Mouse (Mus musculus): ENCODE results near the gene Tnfrsf1b.

Tnfrsf1b gene

DNA sequence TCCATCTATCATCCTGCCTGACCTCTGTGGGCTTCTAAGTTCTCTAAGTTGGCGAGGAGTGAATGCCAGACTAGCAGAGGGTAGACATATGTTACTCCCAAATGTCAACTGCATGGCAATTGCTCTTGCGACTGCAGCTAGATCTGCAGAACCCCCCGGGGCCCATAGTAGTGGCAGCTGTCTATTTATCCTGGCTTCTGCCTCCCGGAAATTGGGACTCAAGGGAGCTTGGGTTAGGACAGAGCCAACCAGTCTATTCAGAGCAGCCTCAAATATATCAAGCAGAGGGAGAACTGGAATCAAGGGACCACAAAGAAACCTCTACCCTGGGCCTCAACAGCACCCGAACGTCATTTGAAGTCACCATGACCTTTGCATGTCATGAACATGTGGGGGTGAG, 29.6 kb downstream of the Tnfrsf1b start:
- Histone ChIP-seq H3K36me3 (ENCODE audit: control insufficient read depth, insufficient read depth, low read length, poor library complexity, severe bottlenecking) (peaks cover 1% of the 10 kb centered on the region; the same call in 1 of the 2 replicates), H3K27me3 (ENCODE audit: control insufficient read depth, insufficient read depth, low read length, poor library complexity, severe bottlenecking) (no peaks in the 10 kb centered on the region)
- no peak for DNase-seq (ENCODE audit: low read depth, low spot score)

DNA sequence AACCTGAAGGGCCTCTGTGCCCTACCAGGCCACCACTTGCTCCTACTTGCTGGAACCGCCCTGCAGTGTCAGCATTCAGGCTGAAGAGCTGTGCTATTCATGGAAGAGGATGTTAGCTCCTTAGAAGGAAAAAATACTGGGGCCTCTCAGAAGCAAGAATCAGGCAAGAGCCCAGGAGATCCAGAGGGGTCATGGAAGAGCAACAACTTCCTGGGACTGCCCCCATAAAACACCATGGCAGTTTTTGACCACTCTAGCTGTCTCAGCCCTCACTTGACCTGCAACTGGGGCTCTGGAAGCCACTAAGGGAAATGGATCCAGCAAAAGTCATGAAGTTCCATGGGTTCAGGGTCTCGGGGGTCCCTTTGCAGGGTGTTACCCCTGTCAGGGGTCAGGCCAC, 31.3 kb downstream of the Tnfrsf1b start:
- DNase-seq (ENCODE audit: low read depth, low spot score): no peak
- Histone ChIP-seq H3K36me3 (ENCODE audit: control insufficient read depth, insufficient read depth, low read length, poor library complexity, severe bottlenecking) (peaks cover 1% of the 10 kb centered on the region; the same call in 1 of the 2 replicates), H3K27me3 (ENCODE audit: control insufficient read depth, insufficient read depth, low read length, poor library complexity, severe bottlenecking) (no peaks in the 10 kb centered on the region)

DNA sequence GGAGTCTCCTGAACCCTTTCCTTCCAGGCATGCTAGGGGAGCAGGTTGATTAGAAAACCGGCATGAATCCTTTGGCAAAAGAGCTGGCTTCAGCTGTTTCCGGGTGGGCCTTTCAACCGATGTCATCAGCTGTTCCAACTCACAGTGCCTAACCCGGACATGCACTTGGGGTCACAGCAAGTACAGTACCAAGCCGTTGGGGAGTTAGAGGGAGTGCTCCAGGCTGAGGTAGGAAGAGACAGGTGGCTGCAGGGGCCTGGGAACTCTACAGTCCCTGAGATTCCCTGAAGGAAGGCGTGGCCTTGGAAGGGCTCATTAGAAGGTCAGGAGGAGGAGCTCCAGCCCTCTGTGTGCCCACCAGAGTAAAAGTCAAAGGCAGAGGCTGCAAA, 31.9 kb downstream of the Tnfrsf1b start:
- Histone ChIP-seq H3K27me3 (ENCODE audit: control insufficient read depth, insufficient read depth, low read length, poor library complexity, severe bottlenecking) (no peaks in the 10 kb centered on the region), H3K36me3 (ENCODE audit: control insufficient read depth, insufficient read depth, low read length, poor library complexity, severe bottlenecking) (peaks cover 1% of the 10 kb centered on the region; the same call in 1 of the 2 replicates)
- DNase-seq (ENCODE audit: low read depth, low spot score): no peak

DNA sequence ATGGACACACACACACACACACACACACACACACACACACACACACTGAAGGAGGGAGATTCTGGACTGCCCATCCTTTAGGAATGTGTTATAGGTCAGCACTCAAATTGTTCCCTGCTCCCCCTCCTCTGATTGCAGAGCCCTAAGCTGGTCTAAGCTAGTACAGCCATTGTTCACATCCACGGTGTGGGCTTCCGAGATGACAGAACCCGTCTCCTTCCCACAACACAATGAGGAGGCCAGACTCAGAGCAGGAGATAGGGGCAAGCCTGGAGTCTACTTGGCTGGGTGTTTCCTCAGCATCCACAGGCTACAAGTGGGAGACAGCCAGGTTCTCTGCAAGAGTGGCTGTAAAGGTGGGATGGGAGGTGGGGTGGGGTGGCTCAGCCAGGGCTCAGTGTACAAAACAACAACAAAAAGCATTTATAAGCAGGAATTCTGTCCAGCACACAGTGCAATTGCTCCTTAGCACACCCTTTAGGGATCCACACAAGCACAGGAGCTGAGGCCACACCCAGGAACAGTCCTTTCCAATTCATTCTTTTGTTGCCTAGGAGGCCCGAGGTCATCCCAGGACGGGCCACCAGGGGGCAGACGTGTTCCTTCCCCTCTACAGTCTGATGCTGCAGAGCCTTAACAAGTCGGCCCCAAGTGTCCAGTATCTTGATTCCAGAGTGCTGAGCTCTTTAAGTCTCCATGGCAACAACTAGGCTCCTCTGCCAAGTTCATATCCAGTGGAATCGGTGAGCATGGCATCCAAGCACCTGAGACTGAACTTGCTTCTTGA, 32.5 kb downstream of the Tnfrsf1b start:
- DNase-seq (ENCODE audit: low read depth, low spot score): peak; percentile 89
- Histone ChIP-seq H3K27me3 (ENCODE audit: control insufficient read depth, insufficient read depth, low read length, poor library complexity, severe bottlenecking) (no peaks in the 10 kb centered on the region), H3K36me3 (ENCODE audit: control insufficient read depth, insufficient read depth, low read length, poor library complexity, severe bottlenecking) (peaks cover 1% of the 10 kb centered on the region; the same call in 1 of the 2 replicates)

DNA sequence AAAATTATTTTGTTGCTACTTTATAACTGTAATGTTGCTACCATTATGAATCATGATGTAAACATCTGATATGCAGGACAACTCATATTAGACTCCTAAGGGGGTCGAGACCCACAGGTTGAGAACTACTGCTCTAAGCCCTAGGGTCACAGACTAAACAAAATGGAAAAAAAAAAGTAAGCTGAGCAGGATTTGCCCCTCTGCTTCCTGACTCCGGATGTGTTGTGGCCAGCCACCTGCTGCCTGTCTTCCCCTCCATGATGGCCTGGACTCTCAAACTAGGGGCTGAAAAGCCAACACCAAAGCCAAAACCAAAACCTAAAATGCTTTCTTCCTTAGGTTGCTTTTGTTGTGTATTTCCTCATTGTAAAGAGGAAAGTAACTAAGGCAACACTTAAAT, 35.6 kb downstream of the Tnfrsf1b start:
- DNase-seq (ENCODE audit: low read depth, low spot score): peak; percentile 27
- H3K36me3 ChIP-seq (ENCODE audit: control insufficient read depth, insufficient read depth, low read length, poor library complexity, severe bottlenecking): peaks cover 1% of the 10 kb centered on the region; the same call in 1 of the 2 replicates
- H3K27me3 ChIP-seq (ENCODE audit: control insufficient read depth, insufficient read depth, low read length, poor library complexity, severe bottlenecking): no peaks in the 10 kb centered on the region

DNA sequence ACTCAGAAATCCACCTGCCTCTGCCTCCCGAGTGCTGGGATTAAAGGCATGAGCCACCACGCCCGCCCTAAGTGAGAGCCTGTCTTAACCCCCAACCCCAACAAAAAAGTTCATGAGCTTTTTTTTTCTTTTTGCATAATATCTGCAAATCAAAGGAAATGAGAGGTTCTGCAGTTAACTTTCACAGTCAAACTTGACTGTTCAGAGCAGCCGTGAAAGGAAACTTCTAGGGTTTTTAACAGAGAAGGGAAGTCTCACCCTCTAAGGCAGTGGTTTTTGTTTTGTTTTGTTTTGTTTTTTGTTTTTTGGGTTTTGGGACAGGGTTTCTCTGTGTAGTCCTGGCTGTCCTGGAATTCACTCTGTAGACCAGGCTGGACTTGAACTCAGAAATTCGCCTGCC, 36.1 kb downstream of the Tnfrsf1b start:
- DNase-seq (ENCODE audit: low read depth, low spot score): peak; percentile 24
- peaks cover 1% of the 10 kb centered on the region; the same call in 1 of the 2 replicates for H3K36me3 ChIP-seq (ENCODE audit: control insufficient read depth, insufficient read depth, low read length, poor library complexity, severe bottlenecking)
- no peaks in the 10 kb centered on the region for H3K27me3 ChIP-seq (ENCODE audit: control insufficient read depth, insufficient read depth, low read length, poor library complexity, severe bottlenecking)

DNA sequence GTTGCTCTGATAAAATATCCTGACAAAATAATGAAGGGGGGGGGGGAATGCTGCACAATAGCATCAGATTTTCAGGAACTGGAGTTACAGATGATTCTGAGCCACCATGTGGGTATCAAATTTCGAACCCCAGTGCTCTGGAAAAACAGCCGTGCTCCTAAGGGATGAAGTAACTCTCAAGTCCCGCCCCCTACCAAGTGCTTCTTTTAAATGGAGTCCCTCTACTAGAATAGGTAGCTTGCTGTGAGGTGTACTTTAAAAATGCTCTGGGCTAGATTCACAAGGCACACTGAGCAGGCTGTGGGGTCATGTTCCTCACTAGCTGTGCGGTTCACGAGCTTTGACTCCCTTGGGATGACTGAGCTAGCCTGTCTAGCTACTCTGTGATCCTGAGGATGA, 37.0 kb downstream of the Tnfrsf1b start:
- Histone ChIP-seq H3K27me3 (ENCODE audit: control insufficient read depth, insufficient read depth, low read length, poor library complexity, severe bottlenecking) (no peaks in the 10 kb centered on the region), H3K36me3 (ENCODE audit: control insufficient read depth, insufficient read depth, low read length, poor library complexity, severe bottlenecking) (no peaks in the 10 kb centered on the region)
- DNase-seq (ENCODE audit: low read depth, low spot score): no peak

DNA sequence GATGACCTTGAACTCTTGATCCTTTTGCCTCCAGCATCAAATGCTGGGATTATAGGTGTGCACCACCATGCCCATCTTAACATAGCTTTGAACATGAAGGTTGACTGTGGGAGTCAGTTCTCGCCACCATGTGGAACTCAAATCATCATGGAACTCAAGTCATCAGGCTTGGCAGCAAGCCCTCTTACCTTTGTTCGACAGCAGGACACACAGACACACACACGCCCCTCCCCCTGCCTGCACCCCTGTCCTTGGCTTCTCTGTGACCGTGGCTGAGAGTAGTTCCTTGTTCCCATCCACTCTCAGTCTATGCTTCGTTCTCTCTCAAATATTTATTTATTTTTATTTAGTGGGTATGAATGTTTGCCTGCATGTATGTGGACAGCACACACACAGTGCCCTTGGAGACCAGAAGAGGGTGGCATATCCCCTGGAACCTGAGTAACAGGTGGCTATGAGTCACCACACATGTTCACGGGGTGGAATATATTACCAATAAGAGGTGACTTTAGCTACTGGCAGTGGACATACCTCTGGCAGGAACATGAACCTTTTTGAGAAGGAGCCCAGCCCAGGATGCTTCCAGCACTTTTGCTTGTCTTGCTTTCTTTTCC, 37.5 kb downstream of the Tnfrsf1b start:
- Histone ChIP-seq H3K36me3 (ENCODE audit: control insufficient read depth, insufficient read depth, low read length, poor library complexity, severe bottlenecking) (no peaks in the 10 kb centered on the region), H3K27me3 (ENCODE audit: control insufficient read depth, insufficient read depth, low read length, poor library complexity, severe bottlenecking) (no peaks in the 10 kb centered on the region)
- DNase-seq (ENCODE audit: low read depth, low spot score): peak; percentile 23

DNA sequence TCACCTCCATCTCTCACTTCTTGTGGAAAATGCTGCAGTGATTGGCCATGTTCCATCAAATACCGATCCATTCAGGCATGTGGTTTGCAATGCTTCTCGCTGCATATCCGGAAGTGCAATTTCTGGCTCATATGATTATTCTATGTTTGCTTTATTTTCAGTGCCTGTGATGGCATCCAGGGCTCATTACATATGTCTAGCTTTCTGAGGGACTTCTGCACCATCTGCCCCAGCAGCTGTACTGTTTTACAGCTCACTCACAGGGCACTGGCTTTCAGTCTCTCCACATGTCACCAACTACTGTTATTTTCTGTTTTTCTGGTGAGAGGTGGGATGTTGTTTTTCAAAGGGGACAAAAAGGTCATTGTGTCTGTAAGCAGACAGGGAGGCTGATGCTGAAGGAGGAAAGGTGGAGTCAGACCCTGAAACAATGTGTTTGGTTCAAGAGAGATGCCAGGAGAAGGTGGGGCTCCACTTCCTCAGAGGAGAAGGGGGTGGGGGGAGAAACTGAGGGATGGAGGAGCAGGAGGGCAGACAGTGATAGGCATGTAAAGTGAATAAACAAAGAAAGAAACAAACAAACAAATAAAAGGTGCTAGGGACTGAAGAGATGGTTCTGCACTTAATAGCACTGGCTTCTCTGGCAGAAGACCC, 38.8 kb downstream of the Tnfrsf1b start:
- DNase-seq (ENCODE audit: low read depth, low spot score): no peak
- no peaks in the 10 kb centered on the region for H3K27me3 ChIP-seq (ENCODE audit: control insufficient read depth, insufficient read depth, low read length, poor library complexity, severe bottlenecking)
- no peaks in the 10 kb centered on the region for H3K36me3 ChIP-seq (ENCODE audit: control insufficient read depth, insufficient read depth, low read length, poor library complexity, severe bottlenecking)

DNA sequence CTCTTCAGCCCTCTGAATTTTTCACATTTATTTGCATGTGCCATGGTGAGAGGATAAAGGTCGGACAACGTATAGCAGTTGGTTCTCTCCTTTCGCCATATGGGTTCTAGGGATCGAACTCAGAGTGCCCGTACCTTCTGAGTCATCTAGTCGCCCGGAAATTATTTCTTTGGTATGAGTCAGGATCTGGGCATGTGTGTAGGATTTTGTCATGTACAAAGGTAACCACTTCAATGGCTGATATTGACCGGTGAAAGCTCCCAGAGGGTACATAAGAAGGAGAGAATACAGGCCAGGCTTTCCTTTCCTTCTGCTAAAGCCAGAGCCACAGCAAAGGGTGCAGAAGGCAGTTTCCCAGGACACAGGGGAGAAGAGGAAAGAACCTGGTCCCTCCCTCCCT, 41.9 kb downstream of the Tnfrsf1b start:
- H3K36me3 ChIP-seq (ENCODE audit: control insufficient read depth, insufficient read depth, low read length, poor library complexity, severe bottlenecking): no peaks in the 10 kb centered on the region
- no peak for DNase-seq (ENCODE audit: low read depth, low spot score)
- no peaks in the 10 kb centered on the region for H3K27me3 ChIP-seq (ENCODE audit: control insufficient read depth, insufficient read depth, low read length, poor library complexity, severe bottlenecking)

DNA sequence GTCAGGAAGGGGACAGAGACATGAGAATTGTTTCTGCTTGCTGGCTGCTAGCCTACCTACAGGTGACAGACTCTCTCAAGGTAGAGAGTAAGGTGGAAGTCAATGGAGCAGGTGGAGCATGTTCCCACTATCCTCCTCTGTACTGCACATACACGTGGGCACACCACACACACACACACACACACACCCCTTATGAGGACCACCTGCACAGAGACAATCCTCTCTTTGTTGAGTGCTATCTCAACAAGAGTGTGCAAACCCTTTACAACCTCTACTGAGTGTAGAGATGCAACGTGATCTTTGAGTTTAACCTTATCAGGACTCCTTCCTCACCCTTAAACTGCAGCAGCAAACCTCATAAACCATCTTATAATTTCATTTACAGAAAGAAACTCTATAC, 43.4 kb downstream of the Tnfrsf1b start:
- H3K27me3 ChIP-seq (ENCODE audit: control insufficient read depth, insufficient read depth, low read length, poor library complexity, severe bottlenecking): no peaks in the 10 kb centered on the region
- no peak for DNase-seq (ENCODE audit: low read depth, low spot score)

DNA sequence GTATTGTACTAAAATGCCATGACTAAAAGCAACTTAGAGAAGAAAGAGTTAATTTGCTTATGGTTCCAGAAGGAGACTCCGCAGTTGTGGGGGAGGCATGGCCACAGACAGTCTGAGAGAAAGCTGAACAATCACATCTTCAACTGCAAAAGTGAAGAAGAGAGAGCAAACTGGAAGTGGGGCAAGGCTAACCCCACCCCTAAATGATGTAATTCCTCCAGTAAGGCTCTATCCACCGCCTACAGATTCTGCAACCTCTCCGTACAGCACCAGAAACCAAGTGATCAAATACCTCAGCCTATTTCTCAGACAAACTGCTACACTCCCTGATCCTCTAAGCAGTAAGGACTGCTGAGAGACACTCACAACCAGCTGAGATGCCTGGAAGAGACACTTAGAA, 45.2 kb downstream of the Tnfrsf1b start:
- Histone ChIP-seq H3K27me3 (ENCODE audit: control insufficient read depth, insufficient read depth, low read length, poor library complexity, severe bottlenecking) (no peaks in the 10 kb centered on the region), H3K36me3 (ENCODE audit: control insufficient read depth, insufficient read depth, low read length, poor library complexity, severe bottlenecking) (no peaks in the 10 kb centered on the region)
- no peak for DNase-seq (ENCODE audit: low read depth, low spot score)

More for the DNA sequence above, 43.4 kb downstream of the Tnfrsf1b start:
- H3K36me3 ChIP-seq (ENCODE audit: control insufficient read depth, insufficient read depth, low read length, poor library complexity, severe bottlenecking): no peaks in the 10 kb centered on the region

DNA sequence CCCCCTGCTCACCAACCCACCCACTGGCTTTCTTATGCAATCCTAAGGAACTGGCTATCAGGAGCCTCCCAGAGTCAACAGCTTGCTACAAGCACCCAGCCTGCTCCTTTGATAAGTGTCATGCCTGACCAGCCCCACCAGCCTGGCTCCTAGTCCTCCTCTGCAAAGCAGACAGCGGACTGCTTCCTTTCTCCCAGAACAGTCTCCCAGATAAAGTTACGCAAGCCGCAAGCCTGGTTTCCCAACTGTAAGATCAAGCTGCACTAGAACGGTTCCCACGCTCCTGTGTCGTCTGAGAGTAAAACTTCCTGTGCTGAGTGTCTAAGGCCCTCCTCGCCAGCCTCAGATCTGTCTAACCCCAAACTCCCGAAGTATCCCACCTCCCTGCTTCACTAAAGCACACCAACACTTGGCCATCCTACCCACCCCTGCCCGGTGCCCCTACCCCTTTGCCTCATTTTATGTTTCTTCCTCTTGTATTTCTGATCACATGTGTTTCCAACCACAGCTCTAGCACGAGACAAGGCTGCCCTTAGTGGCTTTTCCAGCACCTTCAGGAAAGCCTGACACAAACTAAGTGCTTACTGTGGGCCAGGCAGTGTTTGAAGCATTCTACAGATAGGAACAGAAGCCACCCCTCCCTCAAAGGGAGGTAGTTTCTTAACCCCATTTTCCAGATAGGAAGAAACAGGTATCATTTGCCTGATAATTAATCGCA, 46.5 kb downstream of the Tnfrsf1b start:
- no peak for DNase-seq (ENCODE audit: low read depth, low spot score)
- no peaks in the 10 kb centered on the region for H3K27me3 ChIP-seq (ENCODE audit: control insufficient read depth, insufficient read depth, low read length, poor library complexity, severe bottlenecking)

DNA sequence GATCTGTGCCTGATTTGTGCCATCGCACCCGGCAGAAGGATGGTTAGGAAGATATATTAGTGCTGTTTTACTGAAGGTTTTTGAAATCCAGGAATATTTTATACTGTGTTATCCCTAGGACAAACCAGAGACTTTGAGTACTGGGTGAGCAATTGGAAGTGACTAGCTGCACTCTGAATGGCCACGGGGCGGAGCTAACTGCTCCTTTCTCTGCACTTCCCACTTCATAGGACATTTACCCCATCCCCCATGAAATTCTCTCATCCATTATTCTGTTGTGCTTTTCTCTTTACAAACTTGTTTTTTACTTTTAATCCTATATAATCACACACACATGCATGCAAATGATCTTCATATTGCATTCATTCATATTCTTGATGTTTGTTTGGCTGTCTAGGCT, 50.1 kb downstream of the Tnfrsf1b start:
- no peak for DNase-seq (ENCODE audit: low read depth, low spot score)
- Histone ChIP-seq H3K36me3 (ENCODE audit: control insufficient read depth, insufficient read depth, low read length, poor library complexity, severe bottlenecking) (no peaks in the 10 kb centered on the region), H3K27me3 (ENCODE audit: control insufficient read depth, insufficient read depth, low read length, poor library complexity, severe bottlenecking) (no peaks in the 10 kb centered on the region)

More for the DNA sequence above, 46.5 kb downstream of the Tnfrsf1b start:
- H3K36me3 ChIP-seq (ENCODE audit: control insufficient read depth, insufficient read depth, low read length, poor library complexity, severe bottlenecking): no peaks in the 10 kb centered on the region

Measured in splenic B cell, adult 2 months (primary cell).